ENCODE assay signal across 8 mouse cellular contexts in the genomic region with DNA sequence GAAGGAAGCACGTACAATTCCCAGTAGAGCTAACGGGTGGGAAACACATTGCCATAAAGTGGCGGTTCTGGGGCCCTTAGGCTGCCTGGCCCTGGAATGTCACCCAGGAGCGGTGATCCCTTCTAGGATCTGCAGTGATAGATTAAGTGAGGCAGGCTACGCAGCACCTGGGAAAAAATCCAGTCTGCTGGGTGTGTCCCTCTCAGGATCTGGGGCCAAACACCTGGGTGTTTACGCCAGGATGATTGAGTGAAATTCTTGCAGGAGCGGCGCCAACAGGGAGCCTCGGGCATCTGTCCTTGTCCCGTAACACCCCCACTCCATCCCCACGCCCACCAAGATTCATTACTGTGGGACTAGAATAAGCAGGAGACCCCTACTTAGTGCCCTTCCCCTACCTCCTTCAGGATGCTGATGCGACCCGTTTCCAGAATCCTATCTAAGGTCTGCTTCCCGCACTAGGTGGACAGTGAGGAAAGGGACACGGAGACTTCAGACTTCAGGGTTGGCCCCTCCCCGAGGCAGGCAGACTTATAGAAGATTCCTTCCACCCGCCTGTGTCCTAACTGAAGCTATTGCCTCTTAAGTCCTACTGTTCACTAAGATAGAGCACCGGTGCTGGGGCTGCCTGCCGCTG. TPM values are rescaled to one million over a fixed set of nuclear protein-coding genes. Genes with fewer than 3 reads are reported as not detected.
DNase-seq lines count a peak whose midpoint lies in the region; ATAC-seq and TF ChIP-seq lines count a peak whose summit lies in the region.

No protein-coding gene starts in this region.

- H3K4me3 ChIP-seq in E14TG2a.4 (replicated peaks; ENCODE audit: low read length): peak overlapping the region; percentile 70
- peak overlapping the region; percentile 19; the same call in 1 of the 2 replicates for H3K4me3 ChIP-seq in lung, postnatal 0 days (ENCODE audit: low read depth, low read length)

- H3K9me3 ChIP-seq in E14TG2a.4 (ENCODE audit: low read length): no peaks in the 10 kb centered on the region
- no peaks in the 10 kb centered on the region for H3K9me3 ChIP-seq in lung, postnatal 0 days (ENCODE audit: low read length)

- H3K27ac ChIP-seq in lung, postnatal 0 days (ENCODE audit: low read length): peak overlapping the region; percentile 11

- no peak overlapping the region; the same call in 1 of the 2 replicates for H3K9ac ChIP-seq in lung, postnatal 0 days (replicated peaks; ENCODE audit: low read depth)

- H3K27me3 ChIP-seq in E14TG2a.4 (ENCODE audit: insufficient read depth, low read length): peaks cover 97% of the 10 kb centered on the region
- H3K27me3 ChIP-seq in lung, postnatal 0 days (replicated peaks; ENCODE audit: insufficient read depth, low read length): no peaks in the 10 kb centered on the region

- no peak for ATAC-seq in lung, postnatal 0 days

- H3K4me1 ChIP-seq in E14TG2a.4 (replicated peaks; ENCODE audit: low read depth, low read length): peaks cover 56% of the 10 kb centered on the region
- H3K4me1 ChIP-seq in lung, postnatal 0 days (ENCODE audit: insufficient read depth, low read depth, low read length): peaks cover 10% of the 10 kb centered on the region; the same call in 1 of the 2 replicates

- no peak for TF ChIP-seq EP300 in lung, postnatal 0 days (IDR thresholded peaks at IDR 0.05)

- no peak for TF ChIP-seq CTCF in E14TG2a.4 (conservative IDR thresholded peaks at IDR 0.05; ENCODE audit: low read length)
- TF ChIP-seq CTCF in lung, postnatal 0 days (IDR thresholded peaks at IDR 0.05): no peak

- 18% methylated on average over 19 of the region's 19 CpGs for WGBS in lung, postnatal 0 days

- no peaks in the 10 kb centered on the region for H3K36me3 ChIP-seq in E14TG2a.4 (ENCODE audit: insufficient read depth, low read length)
- H3K36me3 ChIP-seq in lung, postnatal 0 days (ENCODE audit: insufficient read depth, low read length): no peaks in the 10 kb centered on the region

- H3K4me2 ChIP-seq in lung, postnatal 0 days (replicated peaks; ENCODE audit: low read depth, low read length): peak overlapping the region; percentile 62

- DNase-seq in cerebellum, postnatal 25 days: peak; percentile 36 to 40
- no peak for DNase-seq in cerebellum, adult 8-10 months
- peak; percentile 10 for DNase-seq in heart, postnatal 4 days
- no peak for DNase-seq in lung, postnatal 0 days (ENCODE audit: low spot score)
- DNase-seq in B cell, adult 2 months: no peak
- DNase-seq in adrenal gland, adult (ENCODE audit: inconsistent age in 2 of 2, low spot score in 1 of 2): no peak
- no peak for DNase-seq in thymus, postnatal 4 days

RNA-seq across cellular contexts. Expression of gene Rgma, which starts 23.6 kb away (rescaled TPM):
- total RNA-seq in heart, postnatal 4 days (2021): 10 to 100 TPM; 36.1 to 38.8 TPM
- polyA plus RNA-seq in lung, postnatal 0 days (2015; fragmentation: Nextera tagmentation; extraction: Ambion mirVana): 4.8 and 5.9 TPM in 2 replicates

Comparison
In these comparisons a context has a peak if more than half of its experiments do, and no peak if none do; other contexts are left out.
1. DNase-seq: peak in cerebellum, postnatal 25 days (2 of 2) and heart, postnatal 4 days (single experiment); none in cerebellum, adult 8-10 months (single experiment), lung, postnatal 0 days (single experiment), B cell, adult 2 months (0 of 2), adrenal gland, adult (0 of 2) and thymus, postnatal 4 days (single experiment).